Mouse (Mus musculus) retina, embryonic 14.5 days (tissue): ENCODE results near the gene Gm49337.
"Not testable (repeated sequence)": the region's sequence is repeated elsewhere in the genome, so short reads cannot be mapped to it uniquely, and the experiment has no call there.

Source experiments
- DNase-seq: peaks from one replicate; pipeline ENCODE4 v3.0.0-alpha.2; 2015; ENCODE audit warnings: low spot score

The Gm49337 gene

GRCm38 (mm10) chr4:116208891-116209290 is 35.7 kb downstream of the Gm49337 start:
- no peak for DNase-seq

DNA sequence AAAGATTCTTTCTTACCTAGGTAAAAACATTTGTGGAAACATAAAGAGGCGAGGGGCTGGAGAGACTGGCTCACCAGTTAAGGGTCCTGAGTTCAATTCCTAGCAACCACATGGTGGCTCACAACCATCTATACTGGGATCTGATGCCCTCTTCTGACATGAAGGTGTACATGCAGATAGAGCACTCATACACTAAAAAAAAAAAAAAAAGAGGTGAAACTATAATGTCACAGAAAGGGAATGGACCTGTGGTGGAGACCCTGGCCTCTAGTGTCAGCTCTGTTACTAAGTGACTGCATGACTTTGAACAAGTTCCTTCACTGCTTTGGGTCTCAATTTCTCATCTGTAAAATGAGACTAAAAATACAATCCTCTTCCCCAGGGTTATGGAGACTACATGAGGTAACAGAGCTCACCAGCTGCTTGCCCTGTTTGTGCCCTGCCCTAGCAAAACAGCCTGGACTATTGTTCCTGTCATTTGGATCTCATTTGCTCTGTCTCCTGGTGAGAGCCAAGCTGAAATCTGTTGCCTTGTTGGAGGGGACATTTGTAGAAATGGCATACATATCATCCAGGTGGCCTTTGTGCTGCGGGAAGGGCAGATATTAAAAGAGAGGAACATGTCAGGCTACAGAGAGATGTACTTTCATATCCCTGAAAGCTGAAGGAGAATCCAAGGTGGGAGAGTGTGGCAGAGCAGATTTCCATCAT is 42.9 kb downstream of the Gm49337 start:
- DNase-seq = no peak

- DNase-seq = no peak
Observed at GRCm38 (mm10) chr4:116217046-116217445, 43.9 kb downstream of the Gm49337 start.

DNA sequence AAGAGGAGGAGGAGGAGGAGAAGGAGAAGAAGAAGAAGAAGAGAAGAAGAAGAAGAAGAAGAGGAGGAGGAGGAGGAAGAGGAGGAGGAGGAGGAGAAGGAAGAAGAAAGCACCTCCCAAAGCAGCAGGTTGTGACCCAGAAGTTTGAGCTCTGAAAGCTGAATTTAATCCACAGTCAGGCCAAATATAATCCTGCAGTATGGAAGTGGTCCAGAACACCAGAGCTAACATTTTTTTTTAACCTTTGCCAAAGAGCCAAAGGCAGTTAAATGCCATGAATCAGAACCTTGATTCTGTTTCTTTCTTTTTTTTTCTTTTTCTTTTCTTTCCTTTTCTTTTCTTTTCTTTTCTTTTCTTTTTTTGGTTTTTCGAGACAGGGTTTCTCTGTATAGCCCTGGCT is 44.5 kb downstream of the Gm49337 start:
- not testable (repeated sequence) for DNase-seq

DNA sequence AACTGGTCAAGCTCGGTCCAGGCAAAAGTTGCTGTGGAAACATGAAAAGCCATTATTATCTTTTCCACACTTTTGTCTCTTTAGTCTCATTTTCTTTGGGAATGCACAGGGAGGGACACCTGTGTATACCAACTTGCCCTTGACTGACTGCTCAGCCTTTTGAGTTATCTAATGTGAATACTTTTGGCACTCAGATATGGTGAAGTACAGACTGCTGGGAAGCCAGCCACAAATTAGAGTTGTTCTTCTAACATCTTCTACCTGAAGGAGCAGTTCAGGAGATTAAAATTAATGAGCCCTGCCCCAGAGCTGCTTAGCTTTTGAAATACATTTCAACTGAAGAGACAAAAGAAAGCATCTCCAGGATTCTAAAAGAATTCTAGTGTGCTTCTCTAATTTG is 45.9 kb downstream of the Gm49337 start:
- DNase-seq = no peak

DNA sequence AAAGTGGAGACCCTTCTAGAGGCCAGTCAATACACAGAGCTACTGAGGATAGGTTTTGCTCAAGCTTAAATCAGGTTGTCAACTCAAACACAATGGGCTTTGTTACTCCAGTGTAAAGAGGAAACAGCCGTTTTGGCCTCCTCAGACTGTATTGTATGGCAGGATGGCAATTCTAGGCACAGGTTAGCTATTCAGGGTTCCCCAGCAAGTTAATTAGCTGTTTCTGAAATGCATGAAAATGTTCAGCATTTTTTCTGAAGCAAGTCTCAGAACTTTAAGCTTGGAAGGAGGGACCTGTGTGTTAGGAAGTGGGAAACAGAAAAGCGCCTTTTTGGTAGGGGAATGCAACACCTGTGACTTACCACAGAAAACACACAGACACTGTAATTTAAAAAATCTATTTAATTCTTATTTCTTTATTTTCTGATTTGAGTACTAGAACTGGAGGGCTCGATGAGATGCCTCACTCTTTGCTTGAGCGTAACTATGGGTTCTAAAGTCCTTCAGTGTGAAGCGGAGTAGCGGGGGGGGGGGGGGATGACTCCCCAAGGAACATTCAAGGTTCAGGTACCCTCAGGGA is 47.0 kb downstream of the Gm49337 start:
- DNase-seq = peak; percentile 33

DNA sequence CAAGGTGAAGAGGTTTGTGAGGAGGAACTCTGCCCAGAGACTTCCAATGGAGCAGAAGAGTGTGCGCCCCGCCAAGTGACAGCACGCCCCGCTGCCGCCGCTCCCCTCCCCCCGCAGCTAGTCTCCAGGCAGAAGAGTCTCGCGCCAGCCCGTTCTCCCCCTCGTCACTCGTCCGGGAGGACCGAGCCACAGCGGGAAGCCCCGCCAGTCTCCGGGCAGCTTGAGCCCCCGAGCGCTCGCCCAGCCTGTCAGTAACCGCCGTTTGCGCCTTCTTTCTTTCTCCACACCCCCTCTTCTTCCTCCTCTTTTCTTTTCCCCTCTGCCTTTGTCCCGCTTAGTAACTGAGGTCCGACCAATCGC is 47.6 kb downstream of the Gm49337 start:
- DNase-seq = no peak

DNA sequence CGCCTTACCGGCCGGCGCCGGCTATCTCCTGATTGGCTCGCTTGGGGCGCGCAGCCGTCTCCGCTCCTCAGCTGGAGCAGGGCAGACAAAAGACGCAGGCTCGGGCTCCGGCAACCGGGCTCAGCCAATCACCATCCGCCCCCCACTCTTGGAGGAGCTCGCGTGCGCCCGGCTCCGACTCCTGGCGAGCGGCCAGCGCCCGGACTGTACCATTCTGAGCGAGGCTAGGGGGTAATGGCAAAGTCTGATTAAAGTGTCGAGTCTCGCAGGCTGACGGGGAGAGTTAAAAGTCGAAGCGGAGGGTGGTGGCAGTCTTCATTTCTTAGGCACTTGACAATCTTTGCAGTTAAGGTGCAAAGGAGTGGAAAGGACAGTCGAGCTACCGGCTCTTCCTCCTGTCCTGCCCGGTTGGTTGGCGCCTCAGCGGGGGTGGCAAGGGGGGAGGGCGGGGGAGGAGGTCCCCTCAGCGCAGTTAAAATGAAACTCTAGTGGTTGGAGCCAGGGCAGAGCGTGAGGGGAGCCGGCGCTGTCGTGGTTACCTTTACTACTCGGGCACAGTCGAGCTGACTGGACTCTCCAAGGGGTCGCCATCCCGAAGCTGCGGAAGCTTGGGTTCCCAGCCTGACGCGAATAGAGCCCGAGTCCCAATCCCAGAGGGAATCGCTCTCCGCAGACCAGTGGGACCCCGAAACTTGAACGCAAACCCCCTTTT is 48.1 kb downstream of the Gm49337 start, which contains the start of gene Pik3r3:
Gene Pik3r3 (plus strand): TSS at position 479 of the 712 bp plus-strand sequence.
- DNase-seq = peak; percentile 99

- DNase-seq = peak; percentile 41
Observed at GRCm38 (mm10) chr4:116221996-116222842, 49.0 kb downstream of the Gm49337 start.

GRCm38 (mm10) chr4:116222843-116223119 is 49.6 kb downstream of the Gm49337 start:
- DNase-seq = no peak

DNA sequence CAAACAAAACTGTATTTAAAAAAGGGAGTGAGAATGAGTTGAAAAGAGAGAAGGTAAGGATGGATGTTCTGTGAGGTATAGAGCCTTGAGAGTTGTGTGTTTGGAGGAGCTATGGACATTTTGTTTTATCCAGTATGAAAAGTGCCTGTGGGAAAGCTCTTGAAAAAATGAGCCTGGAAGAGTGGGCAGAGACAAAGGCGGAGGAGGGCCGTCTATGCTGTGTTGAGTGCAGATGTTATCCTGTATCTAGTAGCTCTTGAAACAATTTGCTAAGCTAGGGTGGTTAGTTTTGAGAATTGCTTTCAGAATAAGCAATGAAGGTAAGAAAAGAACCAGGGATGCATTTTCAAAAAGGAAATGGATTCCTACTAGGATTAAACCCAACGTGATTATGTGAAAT is 70.2 kb downstream of the Gm49337 start:
- no peak for DNase-seq

DNA sequence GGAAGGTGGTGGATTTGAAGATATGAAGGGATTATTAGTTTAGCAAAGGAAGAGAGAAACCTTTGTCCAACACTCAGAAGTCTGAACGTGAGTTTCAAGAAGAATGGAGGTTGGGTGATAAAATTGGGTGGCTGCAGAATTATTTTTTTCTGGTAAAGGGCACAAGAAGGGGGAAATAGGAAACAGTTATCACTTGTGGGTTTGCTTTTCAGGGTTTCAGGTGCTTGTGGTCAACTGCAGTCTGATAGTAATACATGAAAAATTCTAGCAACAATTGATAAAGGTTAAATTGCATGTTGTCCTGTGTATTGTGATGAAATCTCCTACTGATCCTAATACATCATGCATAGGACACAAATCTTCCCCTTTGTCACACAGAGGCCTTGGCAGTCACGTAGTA is 71.1 kb downstream of the Gm49337 start:
- no peak for DNase-seq

DNA sequence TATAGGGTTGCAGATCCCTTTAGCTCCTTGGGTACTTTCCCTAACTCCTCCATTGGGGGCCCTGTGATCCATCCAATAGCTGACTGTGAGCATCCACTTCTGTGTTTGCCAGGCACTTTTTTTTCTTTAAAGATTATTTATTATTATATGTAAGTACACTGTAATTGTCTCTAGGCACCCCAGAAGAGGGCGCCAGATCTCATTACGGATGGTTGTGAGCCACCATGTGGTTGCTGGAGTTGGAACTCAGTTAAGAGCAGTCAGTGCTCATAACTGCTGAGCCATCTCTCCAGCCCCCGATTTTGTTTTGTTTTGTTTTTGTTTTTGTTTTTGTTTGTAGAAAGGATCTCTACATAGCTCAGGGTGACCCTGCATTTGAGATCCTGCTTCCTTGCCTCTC is 72.7 kb downstream of the Gm49337 start:
- DNase-seq = peak; percentile 46

DNA sequence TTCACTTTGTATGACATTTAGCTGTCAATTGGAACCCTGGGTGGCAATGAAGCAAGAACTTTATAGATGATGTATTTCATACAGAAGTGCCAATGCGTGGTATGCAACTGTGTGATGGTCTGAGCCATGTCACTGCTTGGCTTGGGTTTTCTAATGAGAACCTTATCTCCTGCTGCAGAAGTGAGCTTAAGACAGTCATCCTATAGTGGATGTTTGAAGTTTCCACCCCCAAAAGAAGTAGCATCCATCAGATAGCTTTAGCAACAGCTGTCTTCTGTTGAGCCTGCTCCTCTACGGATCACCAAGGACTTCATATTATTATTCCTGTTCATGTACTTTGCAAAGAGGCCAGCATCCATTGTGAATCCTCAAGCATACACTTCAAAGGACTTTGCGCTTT is 76.8 kb downstream of the Gm49337 start:
- DNase-seq = no peak

DNA sequence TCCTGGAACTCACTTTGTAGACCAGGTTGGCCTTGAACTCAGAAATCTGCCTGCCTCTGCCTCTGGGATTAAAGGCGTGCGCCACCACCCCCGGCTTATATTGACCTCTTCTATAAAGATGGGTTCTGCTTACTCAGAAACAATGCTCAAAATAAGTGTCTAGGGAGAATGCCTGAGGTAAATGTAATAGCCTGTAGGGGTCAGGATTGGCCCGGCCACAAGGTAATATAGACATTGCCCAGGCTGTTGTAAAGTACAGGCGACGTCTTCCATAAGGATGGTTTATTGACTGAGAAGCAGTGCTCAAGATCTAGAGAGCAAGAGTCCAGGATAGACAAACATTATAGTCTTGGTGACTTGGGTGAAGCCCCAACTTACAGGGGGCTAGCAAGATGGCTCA is 95.0 kb downstream of the Gm49337 start:
- no peak for DNase-seq

DNA sequence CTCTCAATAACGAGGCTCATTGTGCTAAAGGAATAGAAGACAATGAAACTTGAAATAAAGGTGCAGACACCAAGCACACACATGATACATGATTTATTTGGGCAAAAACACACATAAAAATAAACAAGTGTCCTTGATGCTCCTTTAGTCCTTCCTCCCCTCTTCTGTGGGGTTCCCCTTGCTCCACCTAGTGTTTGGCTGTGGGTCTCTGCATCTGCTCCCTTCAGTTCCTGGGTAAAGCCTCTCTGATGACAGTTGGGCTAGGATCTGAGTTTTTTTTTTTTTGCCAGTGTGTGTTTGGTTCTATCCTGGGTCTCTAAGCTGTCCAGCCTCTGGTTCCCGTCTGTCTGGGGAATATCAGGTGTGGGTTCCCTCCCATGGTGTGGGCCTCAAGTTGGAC is 109.0 kb downstream of the Gm49337 start:
- DNase-seq = peak; percentile 17

DNA sequence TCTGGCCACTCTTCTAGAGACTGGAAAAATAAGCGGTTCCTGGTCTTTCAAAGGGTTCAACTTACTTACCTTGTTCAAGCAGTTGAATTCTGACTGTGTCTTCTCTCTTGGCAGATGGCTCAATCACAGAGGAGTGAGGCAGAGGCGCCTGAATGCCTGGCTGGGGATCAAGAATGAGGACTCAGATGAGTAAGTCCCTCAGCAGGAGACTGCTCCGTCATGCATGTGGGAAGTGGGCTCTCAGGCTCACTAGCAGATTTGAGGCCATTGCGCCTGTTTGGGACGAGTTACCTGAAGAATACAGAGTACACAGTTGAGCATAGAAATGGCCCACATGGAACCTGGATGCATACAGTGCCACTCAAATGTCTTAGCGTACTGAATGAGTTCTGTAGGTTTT is 118.4 kb downstream of the Gm49337 start:
- DNase-seq = no peak

GRCm38 (mm10) chr4:116293296-116293695 is 120.1 kb downstream of the Gm49337 start:
- no peak for DNase-seq

DNA sequence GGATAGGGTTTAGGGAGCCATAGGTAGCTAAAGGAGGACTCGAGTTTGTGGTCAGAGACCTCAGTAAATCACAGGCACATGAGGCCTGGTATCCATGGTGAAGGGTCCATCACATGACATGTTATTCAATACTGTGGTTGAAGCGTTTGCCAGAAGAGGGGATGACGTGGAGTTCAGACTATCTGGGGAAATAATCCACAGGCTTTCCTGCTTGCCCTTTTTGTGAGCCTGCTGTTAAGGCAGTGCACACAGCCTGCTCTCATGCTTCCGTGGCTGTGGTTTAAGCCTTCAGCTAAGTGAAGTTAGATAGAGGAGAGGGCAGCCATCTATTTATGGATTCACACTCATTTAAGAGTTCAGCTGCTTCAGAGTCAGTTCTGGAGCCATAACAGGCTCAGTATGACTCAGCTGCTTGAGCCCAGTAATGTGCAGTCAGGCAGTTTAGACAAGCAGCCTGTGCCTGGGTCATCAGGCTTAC is 127.7 kb downstream of the Gm49337 start:
- DNase-seq = no peak

DNA sequence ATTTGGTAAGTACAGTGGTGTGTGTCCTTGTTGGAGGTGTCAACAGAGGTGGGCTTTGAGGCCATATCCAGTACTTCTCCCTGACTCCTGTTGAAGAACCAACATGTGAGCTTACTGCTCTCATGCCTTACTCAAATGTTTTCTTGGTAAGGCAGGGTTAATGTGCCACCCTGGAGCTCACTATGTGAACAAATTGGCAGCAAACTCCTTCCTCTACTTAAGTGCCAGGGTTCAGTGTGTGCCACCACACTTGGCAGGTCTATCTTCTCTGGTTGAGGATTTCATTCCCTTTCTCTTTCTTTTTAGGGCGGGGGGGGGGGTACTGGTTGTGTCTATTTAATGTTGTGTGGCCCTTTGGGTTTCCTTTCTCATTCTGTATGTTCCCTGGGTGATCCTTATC is 131.4 kb downstream of the Gm49337 start:
- no peak for DNase-seq

DNA sequence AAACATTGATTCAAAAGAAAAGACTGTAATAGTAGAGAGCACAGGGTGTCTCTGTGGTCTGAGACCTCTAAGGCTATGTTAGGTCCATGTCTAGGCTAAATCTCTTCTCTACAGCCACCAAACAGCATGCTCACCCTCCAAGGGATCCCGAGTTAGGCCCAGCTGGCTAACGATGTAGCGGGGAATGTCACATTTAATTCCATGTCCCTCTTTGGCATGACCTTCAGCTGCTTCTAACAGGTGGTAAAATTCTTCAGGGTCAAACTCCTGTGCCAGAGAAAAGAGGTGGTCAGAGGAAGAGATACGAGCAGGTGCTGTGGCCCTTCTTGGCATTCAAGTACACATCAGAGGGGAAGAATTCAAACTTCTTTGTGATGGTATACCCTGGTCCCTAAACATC is 144.4 kb downstream of the Gm49337 start:
- no peak for DNase-seq

DNA sequence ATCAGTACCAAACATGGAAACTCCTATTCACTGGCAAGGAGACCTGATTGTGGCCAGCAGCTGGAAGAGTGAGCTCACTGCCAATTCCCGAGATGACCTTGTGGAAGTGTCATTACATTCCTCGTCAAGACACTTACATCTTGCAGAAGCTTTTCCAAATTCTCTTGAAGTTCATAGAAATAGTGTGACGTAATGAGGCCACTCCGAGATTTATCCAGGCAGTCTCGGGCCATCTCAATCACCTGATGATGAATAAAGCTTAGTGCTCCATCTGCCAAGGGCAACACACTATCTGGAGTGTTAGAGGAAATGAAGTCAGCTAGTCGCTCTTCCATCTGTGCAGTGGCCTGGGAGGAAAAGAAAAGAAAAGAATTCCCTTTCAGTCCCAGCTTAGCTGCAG is 148.9 kb downstream of the Gm49337 start:
- DNase-seq = no peak

- no peak for DNase-seq
Observed at GRCm38 (mm10) chr4:116329256-116329655, 156.1 kb downstream of the Gm49337 start.
